Mouse (Mus musculus) limb, embryonic 10.5 days (tissue): ENCODE measurements around the gene Fars2. TPM values are rescaled to one million over a fixed set of nuclear protein-coding genes. Genes with fewer than 3 reads are reported as not detected.

Experiments used
- DNase-seq: peaks from one replicate; pipeline ENCODE4 v3.0.0-alpha.2; 2017; ENCODE audit warnings: low spot score
- H3K27ac ChIP-seq: fragments of 300-500 bp; sonication (generic); 2 replicates; pipeline ENCODE4 v1.5.1; 2016; ENCODE audit warnings: mild to moderate bottlenecking
- H3K27me3 ChIP-seq: fragments of 300-500 bp; sonication (generic); 2 replicates; pipeline ENCODE4 v1.6.1; 2016; ENCODE audit warnings: low read depth, mild to moderate bottlenecking; ENCODE audit not compliant: poor library complexity, severe bottlenecking
- H3K36me3 ChIP-seq: fragments of 300-500 bp; sonication (generic); 2 replicates; pipeline ENCODE4 v1.6.1; 2016; ENCODE audit warnings: mild to moderate bottlenecking, moderate library complexity
- H3K4me1 ChIP-seq: fragments of 300-500 bp; sonication (generic); 2 replicates; pipeline ENCODE4 v1.6.1; 2016
- H3K4me3 ChIP-seq: fragments of 300-500 bp; sonication (generic); 2 replicates; pipeline ENCODE4 v1.5.1; 2016; ENCODE audit warnings: mild to moderate bottlenecking, moderate library complexity
- H3K9me3 ChIP-seq: fragments of 300-500 bp; sonication (generic); replicated peaks from 2 replicates; pipeline ENCODE4 v1.6.1; 2016; ENCODE audit warnings: mild to moderate bottlenecking
- WGBS: fragments of 180-500 bp; shearing (Covaris S2); methylation state at CpG from one replicate; pipeline ENCODE4 v1.1.7; 2016; 5-methylcytosine and 5-hydroxymethylcytosine counted together
- polyA plus RNA-seq: library from polyadenylated mRNA; unstranded; fragments of >200 nt; fragmentation: Nextera tagmentation; extraction: Ambion mirVana; gene quantifications from 2 replicates; pipeline ENCODE4 v1.2.1, GENCODE M21; 2016

Gene Fars2
- polyA plus RNA-seq, 1 experiment from 2014 or later: 24.3 TPM

- no peaks in the 10 kb centered on the region for H3K36me3 ChIP-seq
- 93% methylated on average over 5 of the region's 5 CpGs for WGBS
- H3K9me3 ChIP-seq: no peaks in the 10 kb centered on the region
- no peak overlapping the region for H3K27ac ChIP-seq
- 0 out of 2 replicates have a peak, but pooled peaks cover 6% of the 10 kb centered on the region for H3K4me1 ChIP-seq
- no peak for DNase-seq
- H3K27me3 ChIP-seq: no peaks in the 10 kb centered on the region
- no peak overlapping the region for H3K4me3 ChIP-seq
These were observed 4.0 kb upstream of the Fars2 start for GRCm38 (mm10) chr13:36113181-36113580.

- peak; percentile 56 for DNase-seq
- Histone ChIP-seq H3K4me1 (peaks cover 13% of the 10 kb centered on the region; the same call in 1 of the 2 replicates), H3K36me3 (no peaks in the 10 kb centered on the region), H3K27ac (peak overlapping the region; percentile 95), H3K4me3 (peak overlapping the region; percentile 81), H3K9me3 (no peaks in the 10 kb centered on the region), H3K27me3 (no peaks in the 10 kb centered on the region)
- WGBS: 10% methylated on average over 21 of the region's 21 CpGs
These were observed 581 bp upstream of the Fars2 start for GRCm38 (mm10) chr13:36116520-36117142.

GRCm38 (mm10) chr13:36119684-36120083 is 2.5 kb downstream of the Fars2 start:
- H3K27ac ChIP-seq: no peak overlapping the region
- DNase-seq: no peak
- no peak overlapping the region for H3K4me3 ChIP-seq
- no peaks in the 10 kb centered on the region for H3K36me3 ChIP-seq
- H3K27me3 ChIP-seq: no peaks in the 10 kb centered on the region
- H3K9me3 ChIP-seq: no peaks in the 10 kb centered on the region
- peaks cover 13% of the 10 kb centered on the region; the same call in 1 of the 2 replicates for H3K4me1 ChIP-seq
- 73% methylated on average over 4 of the region's 4 CpGs for WGBS

GRCm38 (mm10) chr13:36120606-36121005 is 3.4 kb downstream of the Fars2 start:
- peaks cover 13% of the 10 kb centered on the region; the same call in 1 of the 2 replicates for H3K4me1 ChIP-seq
- H3K4me3 ChIP-seq: no peak overlapping the region

GRCm38 (mm10) chr13:36129360-36130054 is 12.3 kb downstream of the Fars2 start:
- Histone ChIP-seq H3K4me3 (no peak overlapping the region), H3K27ac (no peak overlapping the region), H3K4me1 (no peaks in the 10 kb centered on the region), H3K27me3 (no peaks in the 10 kb centered on the region), H3K36me3 (no peaks in the 10 kb centered on the region), H3K9me3 (no peaks in the 10 kb centered on the region)
- 92% methylated on average over 2 of the region's 2 CpGs for WGBS
- no peak for DNase-seq

More at GRCm38 (mm10) chr13:36120606-36121005, 3.4 kb downstream of the Fars2 start:
- Histone ChIP-seq H3K36me3 (no peaks in the 10 kb centered on the region), H3K9me3 (no peaks in the 10 kb centered on the region), H3K27ac (no peak overlapping the region), H3K27me3 (no peaks in the 10 kb centered on the region)
- DNase-seq: no peak

GRCm38 (mm10) chr13:36131401-36131800 is 14.2 kb downstream of the Fars2 start:
- 94% methylated on average over 5 of the region's 5 CpGs for WGBS
- no peak overlapping the region for H3K4me3 ChIP-seq
- DNase-seq: no peak
- no peak overlapping the region for H3K27ac ChIP-seq
- no peaks in the 10 kb centered on the region for H3K36me3 ChIP-seq
- H3K4me1 ChIP-seq: no peaks in the 10 kb centered on the region
- H3K9me3 ChIP-seq: no peaks in the 10 kb centered on the region
- H3K27me3 ChIP-seq: no peaks in the 10 kb centered on the region

- WGBS: 79% methylated on average over 5 of the region's 5 CpGs
- H3K4me3 ChIP-seq: no peak overlapping the region
- H3K27me3 ChIP-seq: no peaks in the 10 kb centered on the region
- H3K27ac ChIP-seq: no peak overlapping the region
- H3K9me3 ChIP-seq: no peaks in the 10 kb centered on the region
- H3K4me1 ChIP-seq: no peaks in the 10 kb centered on the region
- no peak for DNase-seq
- no peaks in the 10 kb centered on the region for H3K36me3 ChIP-seq
These were observed 14.9 kb downstream of the Fars2 start for GRCm38 (mm10) chr13:36131992-36132649.

- WGBS: 89% methylated on average over 5 of the region's 5 CpGs
- Histone ChIP-seq H3K36me3 (no peaks in the 10 kb centered on the region), H3K4me3 (no peak overlapping the region), H3K27me3 (no peaks in the 10 kb centered on the region), H3K27ac (no peak overlapping the region), H3K4me1 (no peaks in the 10 kb centered on the region), H3K9me3 (no peaks in the 10 kb centered on the region)
- no peak for DNase-seq
These were observed 22.5 kb downstream of the Fars2 start for GRCm38 (mm10) chr13:36139703-36140102.

- Histone ChIP-seq H3K36me3 (no peaks in the 10 kb centered on the region), H3K27me3 (no peaks in the 10 kb centered on the region), H3K9me3 (no peaks in the 10 kb centered on the region), H3K4me1 (no peaks in the 10 kb centered on the region), H3K27ac (no peak overlapping the region), H3K4me3 (no peak overlapping the region)
- DNase-seq: no peak
- WGBS: 91% methylated on average over 5 of the region's 5 CpGs
These were observed 23.2 kb downstream of the Fars2 start for GRCm38 (mm10) chr13:36140247-36141016.

GRCm38 (mm10) chr13:36145601-36146000 is 28.4 kb downstream of the Fars2 start:
- WGBS: 82% methylated on average over 1 of the region's 1 CpGs
- Histone ChIP-seq H3K4me1 (no peaks in the 10 kb centered on the region), H3K9me3 (no peaks in the 10 kb centered on the region), H3K36me3 (no peaks in the 10 kb centered on the region), H3K27me3 (no peaks in the 10 kb centered on the region), H3K27ac (no peak overlapping the region), H3K4me3 (no peak overlapping the region)
- no peak for DNase-seq

GRCm38 (mm10) chr13:36149175-36149939 is 32.1 kb downstream of the Fars2 start:
- no peak overlapping the region for H3K4me3 ChIP-seq
- H3K27me3 ChIP-seq: no peaks in the 10 kb centered on the region
- WGBS: 69% methylated on average over 6 of the region's 6 CpGs
- no peaks in the 10 kb centered on the region for H3K36me3 ChIP-seq
- no peaks in the 10 kb centered on the region for H3K9me3 ChIP-seq
- H3K4me1 ChIP-seq: no peaks in the 10 kb centered on the region
- no peak for DNase-seq
- H3K27ac ChIP-seq: no peak overlapping the region

- WGBS: 73% methylated on average over 5 of the region's 5 CpGs
These were observed 33.1 kb downstream of the Fars2 start for GRCm38 (mm10) chr13:36150272-36150671.

More at GRCm38 (mm10) chr13:36150272-36150671, 33.1 kb downstream of the Fars2 start:
- Histone ChIP-seq H3K27ac (no peak overlapping the region), H3K4me3 (no peak overlapping the region), H3K27me3 (no peaks in the 10 kb centered on the region), H3K4me1 (no peaks in the 10 kb centered on the region), H3K36me3 (no peaks in the 10 kb centered on the region), H3K9me3 (no peaks in the 10 kb centered on the region)
- no peak for DNase-seq
